In genomic region chr15:103537011-103537821, GRCm38 (mm10) we compare ENCODE assay signal across 7 mouse cellular contexts. TPM values are rescaled to one million over a fixed set of nuclear protein-coding genes. Genes with fewer than 3 reads are reported as not detected.
DNase-seq lines count a peak whose midpoint lies in the region; ATAC-seq and TF ChIP-seq lines count a peak whose summit lies in the region.

No protein-coding gene starts in this region.

- peak overlapping the region; percentile 77 for H3K4me2 ChIP-seq in heart, embryonic 16.5 days (ENCODE audit: low read depth, low read length)
- H3K4me2 ChIP-seq in limb, embryonic 11.5 days (ENCODE audit: low read depth, severe bottlenecking) = peak overlapping the region; percentile 96

- peaks cover 30% of the 10 kb centered on the region for H3K4me1 ChIP-seq in embryonic facial prominence, embryonic 10.5 days
- H3K4me1 ChIP-seq in heart, embryonic 16.5 days (ENCODE audit: control insufficient read depth, insufficient read depth, low read length) = peaks cover 7% of the 10 kb centered on the region
- H3K4me1 ChIP-seq in limb, embryonic 11.5 days (ENCODE audit: control insufficient read depth, insufficient read depth, low read length) = 0 out of 2 replicates have a peak, but pooled peaks cover 6% of the 10 kb centered on the region
- peaks cover 20% of the 10 kb centered on the region for H3K4me1 ChIP-seq in olfactory bulb, adult 2 months (ENCODE audit: control insufficient read depth, insufficient read depth, low read length)

- DNase-seq in left cerebral cortex, adult 18-20 months (ENCODE audit: low spot score in 2 of 2) = peak; percentile 55 to 68
- DNase-seq in left cerebral cortex, adult 11 months (ENCODE audit: low spot score) = no peak
- DNase-seq in embryonic facial prominence, embryonic 10.5 days (ENCODE audit: low spot score) = peak; percentile 34
- peak; percentile 37 for DNase-seq in limb, embryonic 11.5 days (ENCODE audit: low spot score)
- DNase-seq in B cell, adult 2 months = no peak

- WGBS in embryonic facial prominence, embryonic 10.5 days = under 1% methylated on average over 37 of the region's 37 CpGs
- WGBS in heart, embryonic 16.5 days = under 1% methylated on average over 37 of the region's 37 CpGs
- 1% methylated on average over 37 of the region's 37 CpGs for WGBS in limb, embryonic 11.5 days
- under 1% methylated on average over 37 of the region's 37 CpGs for WGBS in olfactory bulb, adult 2 months

- no peak for TF ChIP-seq CTCF in olfactory bulb, adult 2 months (IDR thresholded peaks at IDR 0.05; ENCODE audit: insufficient read depth, low read depth, low read length)

- no peaks in the 10 kb centered on the region for H3K36me3 ChIP-seq in embryonic facial prominence, embryonic 10.5 days (replicated peaks)
- no peaks in the 10 kb centered on the region for H3K36me3 ChIP-seq in heart, embryonic 16.5 days (ENCODE audit: control insufficient read depth, insufficient read depth)
- H3K36me3 ChIP-seq in limb, embryonic 11.5 days (ENCODE audit: control insufficient read depth, insufficient read depth, low read length) = no peaks in the 10 kb centered on the region

- no peaks in the 10 kb centered on the region for H3K9me3 ChIP-seq in embryonic facial prominence, embryonic 10.5 days
- H3K9me3 ChIP-seq in heart, embryonic 16.5 days (replicated peaks; ENCODE audit: control insufficient read depth, low read length) = no peaks in the 10 kb centered on the region
- H3K9me3 ChIP-seq in limb, embryonic 11.5 days (ENCODE audit: control insufficient read depth, low read length) = no peaks in the 10 kb centered on the region

- no peak for TF ChIP-seq POLR2A in olfactory bulb, adult 2 months (IDR thresholded peaks at IDR 0.05; ENCODE audit: insufficient read depth, low read depth, low read length)

- peak overlapping the region; percentile 74 for H3K27ac ChIP-seq in embryonic facial prominence, embryonic 10.5 days (replicated peaks)
- H3K27ac ChIP-seq in heart, embryonic 16.5 days (ENCODE audit: low read length) = peak overlapping the region; percentile 85
- no peak overlapping the region for H3K27ac ChIP-seq in limb, embryonic 11.5 days (replicated peaks; ENCODE audit: low read depth, low read length)
- H3K27ac ChIP-seq in olfactory bulb, adult 2 months (ENCODE audit: insufficient read depth, low read depth, low read length) = peak overlapping the region; percentile 18; the same call in 1 of the 2 replicates

- H3K9ac ChIP-seq in heart, embryonic 16.5 days (ENCODE audit: low read length) = peak overlapping the region; percentile 73
- peak overlapping the region; percentile 61 for H3K9ac ChIP-seq in limb, embryonic 11.5 days (ENCODE audit: low read length)

- H3K27me3 ChIP-seq in embryonic facial prominence, embryonic 10.5 days (replicated peaks; ENCODE audit: low read depth, poor library complexity, severe bottlenecking) = peaks cover 66% of the 10 kb centered on the region
- H3K27me3 ChIP-seq in heart, embryonic 16.5 days (ENCODE audit: control insufficient read depth, insufficient read depth, low read length) = peaks cover 9% of the 10 kb centered on the region
- peaks cover 17% of the 10 kb centered on the region for H3K27me3 ChIP-seq in limb, embryonic 11.5 days (ENCODE audit: control insufficient read depth, insufficient read depth, low read length)

- ATAC-seq in heart, embryonic 16.5 days (replicated peaks; ENCODE audit: extremely low read depth, insufficient read depth, low FRiP score) = peak; percentile 79
- peak; percentile 58 for ATAC-seq in limb, embryonic 11.5 days (ENCODE audit: insufficient number of reproducible peaks, low FRiP score, low TSS enrichment, low read depth)

- H3K4me3 ChIP-seq in embryonic facial prominence, embryonic 10.5 days = peak overlapping the region; percentile 75
- peak overlapping the region; percentile 61 for H3K4me3 ChIP-seq in heart, embryonic 16.5 days (ENCODE audit: low read length)
- H3K4me3 ChIP-seq in limb, embryonic 11.5 days (ENCODE audit: low read depth, low read length) = peak overlapping the region; percentile 52
- H3K4me3 ChIP-seq in olfactory bulb, adult 2 months (ENCODE audit: insufficient read depth, low read depth, low read length) = peak overlapping the region; percentile 88

RNA-seq across cellular contexts. Expression of gene Ppp1r1a, which starts 0.6 kb away (rescaled TPM):
- 100 to 1,000 TPM; 133 to 147 TPM for total RNA-seq in left cerebral cortex, adult 18-20 months (2021)
- polyA plus RNA-seq in embryonic facial prominence, embryonic 10.5 days (2016; fragmentation: Nextera tagmentation; extraction: Ambion mirVana) = 14.3 and 16.4 TPM in 2 replicates
- 52.7 and 58.6 TPM in 2 replicates for polyA plus RNA-seq in heart, embryonic 16.5 days (2015; fragmentation: Nextera tagmentation; extraction: Ambion mirVana)
- 8.4 and 10.3 TPM in 2 replicates for polyA plus RNA-seq in limb, embryonic 11.5 days (2014; fragmentation: Nextera tagmentation; extraction: Ambion mirVana)
- not detected in 2 replicates for polyA plus RNA-seq in olfactory bulb, adult 2 months (2012; ENCODE audit: insufficient read depth, insufficient read length, low replicate concordance, missing spikeins)

RNA-seq across cellular contexts. Expression of gene Glycam1, which starts 27.7 kb away (rescaled TPM):
- total RNA-seq in left cerebral cortex, adult 18-20 months (2021) = not detected
- polyA plus RNA-seq in embryonic facial prominence, embryonic 10.5 days (2016; fragmentation: Nextera tagmentation; extraction: Ambion mirVana) = not detected in 2 replicates
- not detected in 2 replicates for polyA plus RNA-seq in heart, embryonic 16.5 days (2015; fragmentation: Nextera tagmentation; extraction: Ambion mirVana)
- not detected in 2 replicates for polyA plus RNA-seq in limb, embryonic 11.5 days (2014; fragmentation: Nextera tagmentation; extraction: Ambion mirVana)
- polyA plus RNA-seq in olfactory bulb, adult 2 months (2012; ENCODE audit: insufficient read depth, insufficient read length, low replicate concordance, missing spikeins) = not detected in 2 replicates

RNA-seq across cellular contexts. Expression of gene Pde1b, which starts 34.4 kb away (rescaled TPM):
- 100 to 1,000 TPM; 181 to 227 TPM for total RNA-seq in left cerebral cortex, adult 18-20 months (2021)
- polyA plus RNA-seq in embryonic facial prominence, embryonic 10.5 days (2016; fragmentation: Nextera tagmentation; extraction: Ambion mirVana) = 6.0 and 10.4 TPM in 2 replicates
- polyA plus RNA-seq in heart, embryonic 16.5 days (2015; fragmentation: Nextera tagmentation; extraction: Ambion mirVana) = 2.4 and 2.8 TPM in 2 replicates
- polyA plus RNA-seq in limb, embryonic 11.5 days (2014; fragmentation: Nextera tagmentation; extraction: Ambion mirVana) = 3.0 and 3.5 TPM in 2 replicates
- polyA plus RNA-seq in olfactory bulb, adult 2 months (2012; ENCODE audit: insufficient read depth, insufficient read length, low replicate concordance, missing spikeins) = not detected in 2 replicates

Comparison
In these comparisons a context has a peak if more than half of its experiments do, and no peak if none do; other contexts are left out.
1. DNase-seq: peak in left cerebral cortex, adult 18-20 months (2 of 2), embryonic facial prominence, embryonic 10.5 days (single experiment) and limb, embryonic 11.5 days (single experiment); none in left cerebral cortex, adult 11 months (single experiment) and B cell, adult 2 months (0 of 2).
2. Peak in every context shown above with its lines, with median percentiles within 50 percentile points of each other: H3K4me3 ChIP-seq.